Mouse (Mus musculus) stomach, postnatal 0 days (tissue): ENCODE results near the gene Map3k6.

ENCODE experiments used
- CTCF ChIP-seq: IDR thresholded peaks from 2 replicates; pipeline ENCODE4 v1.5.1; 2016; ENCODE audit warnings: antibody characterized with exemption, low read depth, mild to moderate bottlenecking, moderate library complexity
- EP300 ChIP-seq: optimal IDR thresholded peaks from 2 replicates; pipeline ENCODE3; 2016; ENCODE audit warnings: antibody characterized with exemption

GRCm38 (mm10) chr4:133297801-133298238 lies 57.2 kb downstream of the Map3k6 start:
- TF ChIP-seq CTCF, result peak; percentile 96
- TF ChIP-seq EP300, result no peak
